Mouse (Mus musculus) right cerebral cortex, postnatal 10 days (tissue): ENCODE measurements at regions not wholly inside any gene's neighbourhood (a gene's known extent, or its start where the extent isn't known, plus 50 kb on each side); places are given as distances from the start of the nearest gene placed in this dataset.

Source experiments
- DNase-seq, 2 experiments: peaks; one replicate each; pipeline ENCODE4 v3.0.0; 2021; ENCODE audit warnings: low spot score in 2 of 2

- DNase-seq: no peak
Observed at GRCm38 (mm10) chr6:117110291-117110690, 58.0 kb upstream of the Cxcl12 start.

DNA sequence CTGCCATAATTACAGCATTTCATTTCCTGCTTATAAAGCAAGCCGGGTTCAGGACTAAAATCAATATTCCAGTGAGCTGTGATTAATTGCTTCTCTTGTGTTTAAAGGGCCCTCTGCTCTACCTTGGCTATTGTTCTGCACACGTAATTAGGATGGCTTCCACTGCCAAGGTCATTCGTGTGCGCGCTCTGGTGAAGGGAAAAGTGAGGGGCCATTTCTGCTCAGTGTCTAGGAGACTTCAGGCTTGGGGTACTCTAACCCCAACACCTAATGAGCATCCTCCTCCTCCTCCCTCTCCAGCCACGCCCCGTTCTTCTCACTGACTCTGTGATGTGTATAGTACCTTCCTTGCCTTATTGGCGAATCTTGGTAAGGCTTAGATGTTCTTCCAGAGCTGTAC is 53.5 kb upstream of the Cxcl12 start:
- no peak for DNase-seq

DNA sequence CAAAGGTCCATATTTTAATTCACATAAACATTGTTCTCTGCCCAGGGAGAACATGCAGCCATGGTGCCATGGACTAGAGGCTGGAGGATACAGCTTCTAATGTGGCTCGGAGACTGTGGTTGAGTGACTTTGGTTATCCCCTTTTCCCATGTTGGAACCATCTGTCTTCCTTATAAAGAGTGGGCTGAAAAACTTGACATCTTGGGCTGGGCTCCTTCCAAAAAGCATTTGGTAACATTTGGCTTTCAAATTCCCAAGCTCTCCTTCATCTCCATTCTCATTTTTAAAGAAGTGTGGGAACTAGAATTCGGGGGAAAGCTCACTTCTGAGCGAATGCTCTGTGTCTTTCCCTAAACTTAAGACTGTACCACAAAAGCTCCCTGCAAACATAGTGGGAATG is 50.3 kb upstream of the Cxcl12 start:
- no peak for DNase-seq
